Mouse (Mus musculus) myocyte (in vitro differentiated cells): ENCODE measurements around the gene Itga1.

Experiments
- CEBPB ChIP-seq: IDR thresholded peaks from 2 replicates; pipeline ENCODE4 v1.6.1; 2011; ENCODE audit warnings: mild to moderate bottlenecking, moderate library complexity; ENCODE audit not compliant: poor library complexity, insufficient read depth, severe bottlenecking
- E2F4 ChIP-seq: IDR thresholded peaks from one replicate; pipeline ENCODE4 v1.6.1; 2011; ENCODE audit warnings: mild to moderate bottlenecking, control low read depth, moderate library complexity; ENCODE audit not compliant: insufficient read depth
- MAX ChIP-seq: IDR thresholded peaks from one replicate; pipeline ENCODE4 v1.6.1; 2011; ENCODE audit warnings: low read depth, mild to moderate bottlenecking, control low read depth
- MYOG ChIP-seq, 3 experiments: IDR thresholded peaks; one replicate each; pipeline ENCODE4 v1.6.1; 2011; ENCODE audit warnings: control low read depth in 2 of 3, low read depth in 2 of 3, mild to moderate bottlenecking in 2 of 3; ENCODE audit not compliant: insufficient read length in 2 of 3, control insufficient read depth in 1 of 3, insufficient read depth in 1 of 3
- POLR2A ChIP-seq: IDR thresholded peaks from one replicate; pipeline ENCODE4 v1.6.1; 2011; ENCODE audit warnings: low read depth, mild to moderate bottlenecking, control low read depth, moderate library complexity; ENCODE audit not compliant: insufficient read length
- POLR2AphosphoS2 ChIP-seq: IDR thresholded peaks from one replicate; pipeline ENCODE4 v1.6.1; 2011; ENCODE audit warnings: low read depth, control low read depth; ENCODE audit not compliant: insufficient read length
- REST ChIP-seq: IDR thresholded peaks from one replicate; pipeline ENCODE4 v1.6.1; 2011; ENCODE audit warnings: mild to moderate bottlenecking, control low read depth, moderate library complexity; ENCODE audit not compliant: insufficient read depth, insufficient read length
- SRF ChIP-seq: IDR thresholded peaks from one replicate; pipeline ENCODE4 v1.6.1; 2011; ENCODE audit warnings: low read depth; ENCODE audit not compliant: control insufficient read depth, insufficient read length
- TCF12 ChIP-seq: IDR thresholded peaks from one replicate; pipeline ENCODE4 v1.6.1; 2011; ENCODE audit warnings: mild to moderate bottlenecking, control low read depth; ENCODE audit not compliant: poor library complexity, insufficient read depth, severe bottlenecking
- USF1 ChIP-seq: IDR thresholded peaks from one replicate; pipeline ENCODE4 v1.6.1; 2011; ENCODE audit warnings: low read depth, mild to moderate bottlenecking, control low read depth, moderate library complexity

DNA sequence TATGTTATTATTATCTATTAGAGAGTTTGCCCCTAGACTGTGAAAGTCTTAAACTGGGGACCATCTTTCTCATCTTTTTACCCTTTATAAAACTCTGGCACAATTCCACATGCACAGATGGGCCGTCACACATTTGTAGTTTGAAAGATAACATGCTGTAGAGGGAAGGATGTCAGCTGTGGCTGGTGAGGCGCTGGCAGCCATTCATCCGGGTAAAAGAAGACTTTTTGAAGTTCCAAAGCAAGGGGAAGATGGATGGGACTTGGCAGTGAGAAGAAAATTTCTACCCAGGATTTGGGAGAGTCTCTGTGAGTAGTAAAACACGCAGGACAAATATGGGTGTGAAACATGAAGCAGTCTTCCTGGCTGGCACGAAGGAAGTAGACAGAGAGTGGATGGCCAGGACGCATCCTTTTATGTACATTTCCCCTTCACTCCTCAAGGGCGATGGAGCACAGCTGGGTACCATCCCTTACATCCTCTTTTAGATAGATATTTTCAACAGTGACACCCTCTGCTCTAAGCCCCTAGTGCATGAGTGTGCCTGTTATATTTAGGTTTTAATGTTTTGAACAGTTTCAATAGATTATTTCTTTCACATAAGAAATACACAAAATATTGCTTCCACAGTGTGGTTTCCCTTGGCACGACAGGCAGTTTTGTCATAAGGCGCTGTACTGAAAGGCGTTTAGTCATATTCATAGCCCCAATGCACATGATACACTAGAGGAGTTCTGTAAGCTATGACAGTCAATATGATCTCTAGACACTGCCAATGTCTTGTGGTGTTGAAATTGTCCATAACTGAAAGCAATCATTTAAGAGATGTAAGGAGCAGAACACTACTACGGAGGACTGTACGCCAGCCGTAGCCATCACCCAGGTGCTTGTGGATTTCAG is 50.9 kb downstream of the Itga1 start:
- no peak for TF ChIP-seq CEBPB
- TF ChIP-seq POLR2AphosphoS2, result no peak
- TF ChIP-seq USF1, result no peak
- no peak for TF ChIP-seq POLR2A
- no peak for TF ChIP-seq MAX
- no peak for TF ChIP-seq SRF
- TF ChIP-seq E2F4, result no peak
- no peak for TF ChIP-seq MYOG (IDR thresholded peaks at IDR 0.05; ENCODE audit: control insufficient read depth in 1 of 3, insufficient read depth in 1 of 3, insufficient read length in 2 of 3, low read depth in 2 of 3)
- no peak for TF ChIP-seq REST
- TF ChIP-seq TCF12, result no peak
